Mouse (Mus musculus) hindbrain, embryonic 13.5 days (tissue): Measurements from ENCODE around the gene Gm14325. TPM values are rescaled to one million over a fixed set of nuclear protein-coding genes. Genes with fewer than 3 reads are reported as not detected.
"Not testable (repeated sequence)": the region's sequence is repeated elsewhere in the genome, so short reads cannot be mapped to it uniquely, and the experiment has no call there.

Experiments
- ATAC-seq: fragments of 200-750 bp; cut with Nextera tagmentation; 2 replicates; pipeline ENCODE4 v1.8.0; 2017; ENCODE audit warnings: moderate TSS enrichment; ENCODE audit not compliant: low FRiP score
- H3K27ac ChIP-seq: fragments of 300-500 bp; sonication (generic); 2 replicates; pipeline ENCODE4 v1.5.1; 2015; ENCODE audit warnings: inconsistent platforms, mild to moderate bottlenecking, moderate library complexity
- H3K27me3 ChIP-seq: fragments of 300-500 bp; sonication (generic); 2 replicates; pipeline ENCODE4 v1.6.1; 2015; ENCODE audit warnings: mild to moderate bottlenecking, inconsistent platforms
- H3K36me3 ChIP-seq: fragments of 300-500 bp; sonication (generic); 2 replicates; pipeline ENCODE4 v1.6.1; 2015; ENCODE audit warnings: mild to moderate bottlenecking, inconsistent platforms
- H3K4me1 ChIP-seq: fragments of 300-500 bp; sonication (generic); replicated peaks from 2 replicates; pipeline ENCODE4 v1.6.1; 2015; ENCODE audit warnings: inconsistent platforms
- H3K4me2 ChIP-seq: fragments of 300-500 bp; sonication (generic); 2 replicates; pipeline ENCODE4 v1.6.1; 2015; ENCODE audit warnings: inconsistent platforms, mild to moderate bottlenecking, moderate library complexity
- H3K4me3 ChIP-seq: fragments of 300-500 bp; sonication (generic); 2 replicates; pipeline ENCODE4 v1.5.1; 2015; ENCODE audit warnings: mild to moderate bottlenecking, inconsistent platforms
- H3K9ac ChIP-seq: fragments of 300-500 bp; sonication (generic); 2 replicates; pipeline ENCODE4 v1.6.1; 2015; ENCODE audit warnings: mild to moderate bottlenecking, inconsistent platforms
- H3K9me3 ChIP-seq: fragments of 300-500 bp; sonication (generic); 2 replicates; pipeline ENCODE4 v1.6.1; 2016; ENCODE audit warnings: inconsistent platforms
- WGBS: fragments of 180-500 bp; shearing (Covaris S2); methylation state at CpG from one replicate; pipeline ENCODE4 v1.1.7; 2015; 5-methylcytosine and 5-hydroxymethylcytosine counted together
- polyA plus RNA-seq: library from polyadenylated mRNA; unstranded; fragments of >200 nt; fragmentation: Nextera tagmentation; extraction: Ambion mirVana; gene quantifications from 2 replicates; pipeline ENCODE4 v1.2.1, GENCODE M21; 2015

The Gm14325 gene
- polyA plus RNA-seq: 38.4 and 39.6 TPM in 2 replicates

- Histone ChIP-seq H3K9ac (peak within 1 kb of the TSS; percentile 65), H3K4me3 (peak within 1 kb of the TSS; percentile 44), H3K4me2 (peak within 1 kb of the TSS; percentile 51)
- H3K9me3 ChIP-seq, H3K27ac ChIP-seq, H3K4me1 ChIP-seq, H3K36me3 ChIP-seq, H3K27me3 ChIP-seq, ATAC-seq: not testable (repeated sequence)
- 4% methylated on average over 18 of the region's 21 CpGs for WGBS
These were observed at the start of gene Gm14325 for GRCm38 (mm10) chr2:177839901-177840663. Gm14325 (minus strand) TSS chr2:177840336.

DNA sequence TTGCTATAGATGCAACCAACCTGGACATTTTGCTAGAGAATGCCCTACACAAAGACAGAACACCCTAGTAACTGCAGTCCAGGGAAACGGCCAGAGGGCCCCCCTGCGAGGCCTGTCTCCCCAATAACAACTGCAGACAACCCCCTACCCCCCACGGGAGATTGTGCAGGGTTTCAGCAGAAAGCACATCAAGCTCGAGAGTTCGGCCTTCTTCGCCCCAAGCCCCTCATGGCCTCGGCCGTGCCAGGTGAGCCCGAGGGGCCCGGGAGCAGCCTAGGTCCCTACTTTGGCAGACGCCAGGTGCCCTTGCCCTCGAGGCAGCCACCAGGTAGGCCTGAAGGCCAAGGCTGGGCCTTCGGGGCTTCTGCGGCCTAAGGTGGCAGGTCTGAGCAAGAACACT lies 47.6 kb upstream of the Gm14325 start:
- not testable (repeated sequence) for H3K27ac ChIP-seq, H3K9ac ChIP-seq

GRCm38 (mm10) chr2:177862254-177862653 lies 22.1 kb upstream of the Gm14325 start:
- WGBS: 93% methylated on average over 2 of the region's 2 CpGs
- not testable (repeated sequence) for H3K9ac ChIP-seq, H3K4me1 ChIP-seq, H3K4me3 ChIP-seq, ATAC-seq, H3K27ac ChIP-seq, H3K9me3 ChIP-seq, H3K4me2 ChIP-seq, H3K36me3 ChIP-seq, H3K27me3 ChIP-seq

More for the DNA sequence above, 47.6 kb upstream of the Gm14325 start:
- H3K36me3 ChIP-seq, H3K4me1 ChIP-seq, H3K9me3 ChIP-seq, ATAC-seq, H3K27me3 ChIP-seq, H3K4me2 ChIP-seq, H3K4me3 ChIP-seq: not testable (repeated sequence)
- 93% methylated on average over 13 of the region's 14 CpGs for WGBS

DNA sequence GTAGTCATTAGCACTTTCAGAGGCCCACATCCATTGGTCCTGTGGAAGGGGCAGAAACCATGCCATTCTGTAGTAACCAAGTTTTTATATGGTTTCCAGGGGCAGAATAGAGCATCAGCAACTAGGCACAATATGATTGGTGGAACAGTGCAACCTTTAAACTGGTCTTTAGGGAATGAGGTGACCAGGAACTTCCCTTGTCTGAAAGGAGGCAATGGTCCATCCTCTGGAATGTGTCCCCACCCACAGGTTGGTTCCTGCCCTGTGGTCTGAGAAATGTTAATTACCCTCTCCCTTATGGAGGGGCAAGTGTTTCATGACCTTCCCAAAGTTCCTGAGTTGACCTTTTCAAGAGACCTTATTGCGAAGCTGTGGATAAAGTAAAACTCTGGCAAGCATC lies 3.5 kb upstream of the Gm14325 start:
- H3K27me3 ChIP-seq, H3K4me2 ChIP-seq, H3K9me3 ChIP-seq, H3K36me3 ChIP-seq, H3K27ac ChIP-seq, ATAC-seq, H3K9ac ChIP-seq, H3K4me3 ChIP-seq, H3K4me1 ChIP-seq: not testable (repeated sequence)
- WGBS: 76% methylated on average over 1 of the region's 1 CpGs

DNA sequence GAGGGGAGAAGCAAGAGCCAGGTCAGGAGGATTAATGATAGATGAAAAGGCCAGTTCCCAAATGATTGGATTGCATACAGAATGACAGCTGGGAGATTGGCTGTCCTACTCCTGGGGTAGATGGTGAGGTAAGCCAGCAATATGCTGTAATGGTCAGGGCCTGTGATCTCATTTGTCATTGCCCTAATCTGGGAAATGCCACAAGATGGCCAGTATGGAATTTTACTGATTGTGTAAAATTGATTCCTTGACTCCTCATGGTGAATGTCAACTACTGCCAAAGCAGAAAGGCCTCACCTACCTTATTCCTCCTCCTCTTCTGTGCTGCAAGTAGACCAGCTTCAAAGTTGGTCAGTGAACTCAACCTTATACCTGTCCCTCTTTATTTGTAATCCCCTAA lies 3.4 kb downstream of the Gm14325 start:
- H3K9ac ChIP-seq, H3K27ac ChIP-seq, H3K4me1 ChIP-seq, H3K27me3 ChIP-seq, ATAC-seq, H3K4me2 ChIP-seq, H3K36me3 ChIP-seq, H3K9me3 ChIP-seq, H3K4me3 ChIP-seq: not testable (repeated sequence)

DNA sequence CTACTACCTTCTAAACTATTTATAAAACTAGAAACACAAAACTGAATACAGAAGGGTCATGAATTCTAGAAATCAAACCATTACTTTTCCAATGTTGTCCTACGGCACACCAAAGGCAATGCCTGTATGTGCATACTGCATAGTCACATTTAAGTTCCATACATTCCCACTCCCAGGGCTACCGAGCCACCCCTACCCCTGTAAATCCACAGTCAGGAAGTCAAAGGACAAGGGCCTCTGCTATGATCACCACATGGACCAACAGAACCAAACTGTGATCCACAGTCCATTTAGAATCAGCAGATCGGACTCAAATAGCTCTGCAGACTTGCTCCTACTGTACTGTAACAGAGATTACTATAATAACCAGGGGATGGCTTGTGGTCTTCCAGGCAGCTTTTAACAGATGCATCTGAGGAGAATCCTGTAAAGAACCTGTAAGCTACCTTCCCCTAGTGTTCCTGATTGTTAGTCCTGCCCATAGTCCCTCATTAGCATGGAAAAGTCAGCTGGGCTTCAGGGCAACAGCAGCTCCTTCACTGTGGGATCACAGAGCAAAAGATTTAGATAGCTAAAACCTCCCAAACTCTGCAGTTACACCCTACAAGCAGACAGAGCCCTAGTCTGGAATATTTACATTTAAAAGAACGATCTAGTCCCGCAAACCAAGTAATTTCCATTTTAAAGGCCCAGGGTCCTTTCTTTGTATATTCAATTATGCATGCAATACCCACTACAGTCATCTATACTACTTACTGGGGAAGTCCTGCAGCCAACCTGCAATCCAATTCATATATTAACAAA lies 4.2 kb downstream of the Gm14325 start:
- H3K9me3 ChIP-seq, H3K4me2 ChIP-seq, H3K4me1 ChIP-seq, H3K36me3 ChIP-seq, H3K4me3 ChIP-seq, H3K27ac ChIP-seq, H3K9ac ChIP-seq, H3K27me3 ChIP-seq, ATAC-seq: not testable (repeated sequence)
- 80% methylated on average over 5 of the region's 5 CpGs for WGBS

DNA sequence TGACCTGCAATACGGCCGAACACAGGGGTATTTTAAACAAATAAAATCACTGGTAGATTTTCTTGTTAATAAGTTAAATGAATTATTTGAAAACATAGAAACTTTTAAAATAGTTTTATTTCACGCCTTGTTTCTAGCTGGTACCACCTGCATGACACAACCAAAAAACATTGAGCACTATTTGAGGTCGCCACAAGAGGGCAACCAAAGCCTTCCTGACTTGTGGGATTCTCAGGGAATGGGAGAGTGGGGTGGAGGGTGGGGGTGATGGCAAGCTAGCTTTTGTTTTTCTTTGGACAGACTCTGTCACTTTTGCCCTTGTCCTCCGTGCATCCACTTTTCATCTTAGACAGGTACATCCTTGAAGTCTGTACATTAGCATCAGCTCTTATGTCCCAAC lies 18.2 kb downstream of the Gm14325 start:
- H3K4me2 ChIP-seq, H3K4me1 ChIP-seq, ATAC-seq, H3K9ac ChIP-seq, H3K27me3 ChIP-seq, H3K27ac ChIP-seq, H3K36me3 ChIP-seq, H3K4me3 ChIP-seq, H3K9me3 ChIP-seq: not testable (repeated sequence)
- WGBS: 60% methylated on average over 1 of the region's 5 CpGs

DNA sequence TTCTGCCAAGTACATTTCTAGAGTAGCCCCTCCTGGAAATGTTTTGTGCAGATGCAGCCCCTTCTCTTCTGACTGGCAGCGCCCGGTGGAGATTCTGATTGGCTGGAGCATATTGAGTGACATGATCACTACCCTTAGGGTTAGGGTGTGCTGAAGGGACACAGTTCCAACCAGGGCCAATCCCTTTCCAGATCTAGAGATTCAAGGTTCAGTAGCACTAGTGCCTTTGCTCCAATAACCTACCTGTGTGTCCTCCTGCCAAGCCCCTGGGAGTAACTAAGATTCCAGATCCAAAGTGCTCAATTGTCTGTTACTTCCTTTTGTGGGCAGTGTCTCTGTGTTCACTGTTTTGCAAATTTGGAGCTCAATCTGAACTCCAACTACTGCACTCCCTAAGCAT lies 34.0 kb downstream of the Gm14325 start:
- not testable (repeated sequence) for H3K9ac ChIP-seq, H3K9me3 ChIP-seq, H3K4me2 ChIP-seq, H3K27ac ChIP-seq, H3K36me3 ChIP-seq, H3K27me3 ChIP-seq, H3K4me3 ChIP-seq, H3K4me1 ChIP-seq, ATAC-seq
- WGBS: no CpG with 5 or more reads among the region's 2 CpGs

DNA sequence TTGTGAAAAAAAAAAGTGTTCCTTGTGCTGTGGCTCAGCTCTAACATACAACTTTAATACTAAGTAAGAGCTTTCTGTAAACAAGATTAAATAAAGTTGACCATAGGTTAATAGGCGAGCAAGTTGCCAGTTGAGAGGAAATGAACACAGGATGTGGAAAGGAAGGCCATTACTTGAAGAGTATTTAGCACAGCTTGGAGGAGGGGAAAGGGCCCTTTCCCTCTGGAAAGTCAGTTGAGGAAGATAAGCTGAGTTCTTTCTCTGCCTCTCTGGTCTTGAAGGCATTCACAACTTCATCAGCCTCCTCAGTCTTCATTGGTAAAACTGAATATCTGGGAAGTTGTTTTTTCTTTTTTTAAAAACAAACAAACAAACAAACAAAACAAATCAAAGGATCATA lies 52.8 kb downstream of the Gm14325 start:
- H3K27ac ChIP-seq, H3K4me2 ChIP-seq, H3K9ac ChIP-seq, H3K36me3 ChIP-seq, H3K9me3 ChIP-seq, H3K27me3 ChIP-seq, H3K4me1 ChIP-seq, ATAC-seq, H3K4me3 ChIP-seq: not testable (repeated sequence)
- WGBS: 74% methylated on average over 1 of the region's 1 CpGs

Other genes starting within 250 kb of the Gm14325 start
- 5.2 and 7.2 TPM in 2 replicates for gene Gm14322, start 81.0 kb downstream of the Gm14325 start, polyA plus RNA-seq
- gene Gm14327, start 56.8 kb upstream of the Gm14325 start, polyA plus RNA-seq: 2.5 and 2.9 TPM in 2 replicates
- 0.55 and 0.62 TPM in 2 replicates for gene Zfp972, start 85.3 kb upstream of the Gm14325 start, polyA plus RNA-seq
- 12.3 and 12.5 TPM in 2 replicates for gene Gm14326, start 117.0 kb upstream of the Gm14325 start, polyA plus RNA-seq
- gene Zfp971, start 182.9 kb upstream of the Gm14325 start, polyA plus RNA-seq: 9.3 and 9.8 TPM in 2 replicates
- 12.0 and 14.3 TPM in 2 replicates for gene Zfp931, start 238.1 kb upstream of the Gm14325 start, polyA plus RNA-seq